Mouse (Mus musculus) forebrain, postnatal 0 days (tissue): Measurements from ENCODE around the gene Plin2. TPM values are rescaled to one million over a fixed set of nuclear protein-coding genes. Genes with fewer than 3 reads are reported as not detected.

Experiments
- ATAC-seq: fragments of 200-750 bp; cut with Nextera tagmentation; 2 replicates; pipeline ENCODE4 v1.8.0; 2017; ENCODE audit warnings: mild to moderate bottlenecking, moderate library complexity
- DNase-seq: peaks from one replicate; pipeline ENCODE4 v3.0.0-alpha.2; 2015
- H3K27ac ChIP-seq: fragments of 300-500 bp; sonication (generic); 2 replicates; pipeline ENCODE4 v1.5.1; 2014; ENCODE audit warnings: low read depth, mild to moderate bottlenecking, antibody characterized with exemption, low read length, moderate library complexity, mixed read lengths
- H3K27me3 ChIP-seq: fragments of 300-500 bp; sonication (generic); 2 replicates; pipeline ENCODE4 v1.6.1; 2014; ENCODE audit warnings: mild to moderate bottlenecking, low read length, mixed read lengths; ENCODE audit not compliant: insufficient read depth
- H3K36me3 ChIP-seq: fragments of 300-500 bp; sonication (generic); 2 replicates; pipeline ENCODE4 v1.6.1; 2014; ENCODE audit warnings: mild to moderate bottlenecking, moderate library complexity; ENCODE audit not compliant: insufficient read depth
- H3K4me1 ChIP-seq: fragments of 300-500 bp; sonication (generic); 2 replicates; pipeline ENCODE4 v1.6.1; 2014; ENCODE audit warnings: antibody characterized with exemption; ENCODE audit not compliant: insufficient read depth
- H3K4me2 ChIP-seq: fragments of 300-500 bp; sonication (generic); 2 replicates; pipeline ENCODE4 v1.6.1; 2014; ENCODE audit warnings: low read depth, mild to moderate bottlenecking, moderate library complexity
- H3K4me3 ChIP-seq: fragments of 300-500 bp; sonication (generic); 2 replicates; pipeline ENCODE4 v1.5.1; 2014; ENCODE audit warnings: low read depth, low read length, mixed read lengths
- H3K9ac ChIP-seq: fragments of 300-500 bp; sonication (generic); 2 replicates; pipeline ENCODE4 v1.6.1; 2014; ENCODE audit warnings: mild to moderate bottlenecking
- H3K9me3 ChIP-seq: fragments of 300-500 bp; sonication (generic); 2 replicates; pipeline ENCODE4 v1.6.1; 2016; ENCODE audit warnings: low read length
- CTCF ChIP-seq: sonication (generic); IDR thresholded peaks from 2 replicates; pipeline ENCODE4 v1.5.1; 2016; ENCODE audit warnings: antibody characterized with exemption, control low read depth, low read depth
- WGBS: fragments of 180-500 bp; shearing (Covaris S2); extraction: QIAGEN DNeasy Blood & Tissue Kit; methylation state at CpG from one replicate; pipeline ENCODE4 v1.1.7; 2014; 5-methylcytosine and 5-hydroxymethylcytosine counted together
- polyA plus RNA-seq: library from polyadenylated mRNA; unstranded; fragments of >200 nt; fragmentation: Nextera tagmentation; extraction: Ambion mirVana; gene quantifications from 2 replicates; pipeline ENCODE4 v1.2.1, GENCODE M21; 2015
- total RNA-seq: library from RNA; depleted of rRNA; stranded (reverse); fragments of >200 nt; gene quantifications from 2 replicates; pipeline ENCODE4 v1.2.3, GENCODE M21; 2014

Gene Plin2
- total and polyA plus RNA-seq, 2 experiments from 2014 or later, result 32.7 to 36.2 TPM

DNA sequence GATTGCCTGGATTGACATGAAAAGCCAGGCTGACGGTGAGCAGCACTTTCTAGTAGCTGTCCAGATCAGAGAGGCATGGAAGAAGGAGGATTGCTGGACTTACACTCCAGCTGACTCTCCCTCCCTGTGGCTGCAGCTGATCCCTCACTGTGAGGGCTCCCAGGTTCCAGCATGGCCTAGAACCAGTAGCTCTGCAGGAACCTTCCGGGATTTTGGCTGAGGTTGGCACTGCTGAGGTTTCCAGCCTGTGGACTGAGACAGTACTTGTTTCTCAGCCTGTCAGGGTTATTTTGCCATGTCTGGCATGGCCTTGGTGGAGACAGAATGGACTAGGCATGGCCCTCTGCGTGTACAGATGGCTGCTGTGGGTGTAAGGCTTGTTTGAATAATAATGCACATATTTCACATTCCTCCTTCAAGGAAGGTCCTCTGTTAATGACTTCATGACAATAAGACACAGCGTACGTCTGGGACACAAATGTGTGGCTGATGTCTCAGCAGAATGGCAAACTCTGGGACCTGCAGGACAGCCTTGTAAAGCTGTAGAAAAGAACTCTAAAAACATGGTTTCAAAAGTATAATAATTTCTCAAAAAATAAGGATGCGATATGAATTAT, 40.3 kb upstream of the Plin2 start:
- no peaks in the 10 kb centered on the region for H3K27me3 ChIP-seq
- H3K36me3 ChIP-seq, result no peaks in the 10 kb centered on the region
- 51% methylated on average over 6 of the region's 6 CpGs for WGBS
- no peak for TF ChIP-seq CTCF
- H3K27ac ChIP-seq, result no peak overlapping the region
- H3K4me1 ChIP-seq, result no peaks in the 10 kb centered on the region
- DNase-seq (no peak), ATAC-seq (no peak)
- no peak overlapping the region for H3K9ac ChIP-seq
- no peak overlapping the region for H3K4me2 ChIP-seq
- H3K9me3 ChIP-seq, result no peaks in the 10 kb centered on the region
- H3K4me3 ChIP-seq, result no peak overlapping the region

DNA sequence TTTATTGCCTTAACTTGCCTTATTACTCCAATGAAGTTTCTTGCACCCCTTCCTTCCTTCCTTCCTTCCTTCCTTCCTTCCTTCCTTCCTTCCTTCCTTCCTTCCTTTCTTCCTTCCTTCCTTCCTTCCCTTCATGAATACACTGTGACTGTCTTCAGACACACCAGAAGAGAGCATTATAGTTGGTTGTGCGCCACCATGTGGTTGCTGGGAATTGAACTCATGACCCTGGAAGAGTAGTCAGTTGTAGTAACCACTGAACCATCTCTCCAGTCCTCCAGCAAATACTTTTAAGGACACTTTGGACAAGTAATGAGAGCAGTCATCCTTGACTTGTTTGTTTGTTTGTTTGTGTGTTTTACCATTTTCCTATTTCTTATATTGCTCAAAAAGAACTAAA, 38.9 kb upstream of the Plin2 start:
- ATAC-seq (no peak), DNase-seq (no peak)
- H3K27ac ChIP-seq, result no peak overlapping the region
- no peaks in the 10 kb centered on the region for H3K36me3 ChIP-seq
- no peaks in the 10 kb centered on the region for H3K27me3 ChIP-seq
- H3K9me3 ChIP-seq, result no peaks in the 10 kb centered on the region
- H3K4me2 ChIP-seq, result no peak overlapping the region
- H3K4me1 ChIP-seq, result no peaks in the 10 kb centered on the region
- 45% methylated on average over 1 of the region's 1 CpGs for WGBS
- H3K4me3 ChIP-seq, result no peak overlapping the region
- no peak for TF ChIP-seq CTCF
- H3K9ac ChIP-seq, result no peak overlapping the region

DNA sequence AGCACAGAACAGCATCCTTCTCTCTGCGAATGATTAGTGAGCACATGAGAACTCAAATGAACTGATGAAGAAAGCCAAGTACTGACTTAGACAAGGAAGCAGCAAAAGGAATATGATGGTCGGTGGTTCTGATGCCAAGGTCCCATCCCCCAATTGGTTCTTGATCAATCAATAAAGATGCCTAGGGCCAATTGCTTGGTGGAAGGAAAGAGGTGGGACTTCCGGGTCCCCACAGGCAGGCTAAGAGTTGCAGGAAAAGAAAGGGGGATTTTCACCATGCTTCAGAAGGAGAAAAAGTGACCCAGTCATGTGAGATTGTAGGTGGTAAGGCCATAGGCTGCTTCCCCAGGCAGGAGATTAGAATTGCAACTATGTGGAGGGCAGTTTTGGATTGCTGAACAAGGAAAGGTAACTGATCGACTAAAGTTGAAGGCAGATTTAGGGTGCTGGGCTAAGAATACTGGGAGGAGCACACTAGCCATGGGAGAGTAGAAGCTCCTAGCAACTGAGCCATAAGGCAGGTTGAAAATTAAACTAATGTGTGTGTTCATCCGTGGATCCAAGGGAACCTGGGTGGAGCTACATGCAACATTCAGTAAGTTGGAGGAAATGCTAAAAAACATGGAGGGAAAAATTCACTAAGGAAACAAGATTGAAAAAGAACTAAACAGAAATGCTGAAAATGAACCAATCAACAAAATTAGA, 29.5 kb upstream of the Plin2 start:
- TF ChIP-seq CTCF, result no peak
- Histone ChIP-seq H3K4me2 (no peak overlapping the region), H3K9ac (no peak overlapping the region), H3K4me3 (no peak overlapping the region), H3K27ac (no peak overlapping the region), H3K4me1 (no peaks in the 10 kb centered on the region), H3K27me3 (no peaks in the 10 kb centered on the region), H3K9me3 (no peaks in the 10 kb centered on the region), H3K36me3 (no peaks in the 10 kb centered on the region)
- 81% methylated on average over 5 of the region's 5 CpGs for WGBS
- no peak for DNase-seq
- ATAC-seq, result no peak

DNA sequence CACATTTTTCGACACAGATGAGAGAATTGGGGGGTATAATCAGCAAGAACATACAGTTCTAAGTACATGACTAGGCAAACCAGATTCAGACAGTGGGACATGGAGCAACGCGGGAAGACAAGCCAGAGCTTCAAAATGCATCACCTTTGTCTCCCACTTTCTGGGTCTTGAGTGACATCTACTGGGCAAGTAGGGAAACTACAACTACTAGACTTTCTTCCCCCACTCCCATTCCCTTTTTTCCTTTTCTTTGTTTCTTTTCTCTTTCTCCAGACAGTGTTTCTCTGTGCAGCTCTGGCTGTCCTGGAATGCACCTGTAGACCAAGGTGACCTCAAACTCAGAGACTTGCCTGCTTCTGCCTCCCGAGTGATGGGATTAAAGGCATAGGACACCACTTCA, 27.0 kb upstream of the Plin2 start:
- Histone ChIP-seq H3K36me3 (no peaks in the 10 kb centered on the region), H3K9ac (no peak overlapping the region), H3K4me1 (no peaks in the 10 kb centered on the region), H3K27me3 (no peaks in the 10 kb centered on the region), H3K9me3 (no peaks in the 10 kb centered on the region), H3K4me2 (no peak overlapping the region), H3K4me3 (no peak overlapping the region), H3K27ac (no peak overlapping the region)
- 8% methylated on average over 4 of the region's 4 CpGs for WGBS
- DNase-seq (peak; percentile 75), ATAC-seq (peak; percentile 87)
- TF ChIP-seq CTCF, result peak; percentile 83

DNA sequence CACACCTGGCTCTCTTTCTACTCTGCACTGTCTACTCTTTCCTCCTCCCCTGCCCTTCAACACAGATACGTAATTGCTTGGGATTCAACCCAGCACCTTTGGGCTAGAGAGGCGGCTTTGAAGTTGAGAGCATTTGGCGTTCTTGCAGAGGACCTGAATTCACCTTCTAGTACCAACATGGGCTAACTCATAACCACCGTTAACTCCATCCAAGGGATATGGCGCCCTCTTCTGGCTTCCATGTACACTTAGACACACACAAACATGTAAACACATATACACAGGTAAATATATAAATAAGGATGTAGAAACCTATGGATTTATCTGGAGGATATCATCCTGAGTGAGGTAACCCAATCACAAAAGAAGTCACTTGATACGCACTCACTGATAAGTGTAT, 25.2 kb upstream of the Plin2 start:
- H3K4me3 ChIP-seq, result no peak overlapping the region
- ATAC-seq (no peak), DNase-seq (no peak)
- no peaks in the 10 kb centered on the region for H3K27me3 ChIP-seq
- no peak overlapping the region for H3K4me2 ChIP-seq
- H3K4me1 ChIP-seq, result no peaks in the 10 kb centered on the region
- TF ChIP-seq CTCF, result peak; percentile 48
- WGBS, result 55% methylated on average over 6 of the region's 6 CpGs
- no peaks in the 10 kb centered on the region for H3K36me3 ChIP-seq
- H3K9ac ChIP-seq, result no peak overlapping the region
- H3K27ac ChIP-seq, result no peak overlapping the region
- no peaks in the 10 kb centered on the region for H3K9me3 ChIP-seq

DNA sequence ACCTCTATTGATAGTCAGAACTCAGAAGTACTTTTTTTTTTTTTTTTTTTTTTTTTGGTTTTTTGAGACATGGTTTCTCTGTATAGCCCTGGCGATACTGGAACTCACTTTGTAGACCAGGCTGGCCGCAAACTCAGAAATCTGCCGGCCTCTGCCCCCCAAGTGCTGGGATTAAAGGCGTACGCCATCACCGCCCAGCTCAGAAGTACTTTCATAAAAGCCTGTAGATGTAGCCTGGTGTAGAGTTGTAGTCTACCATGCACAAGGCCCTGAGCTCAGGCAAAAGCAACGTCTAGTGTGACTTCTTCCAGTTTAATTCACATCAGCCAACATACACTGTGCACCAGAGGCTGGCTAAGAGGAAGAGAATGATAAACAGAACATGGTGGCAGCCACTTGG, 23.1 kb upstream of the Plin2 start:
- H3K9me3 ChIP-seq, result no peaks in the 10 kb centered on the region
- ATAC-seq, result no peak
- H3K9ac ChIP-seq, result no peak overlapping the region
- WGBS, result 88% methylated on average over 7 of the region's 7 CpGs
- no peaks in the 10 kb centered on the region for H3K27me3 ChIP-seq
- no peak overlapping the region for H3K4me3 ChIP-seq
- no peaks in the 10 kb centered on the region for H3K36me3 ChIP-seq
- no peak for TF ChIP-seq CTCF
- no peak for DNase-seq
- H3K4me2 ChIP-seq, result no peak overlapping the region
- H3K27ac ChIP-seq, result no peak overlapping the region
- H3K4me1 ChIP-seq, result no peaks in the 10 kb centered on the region

DNA sequence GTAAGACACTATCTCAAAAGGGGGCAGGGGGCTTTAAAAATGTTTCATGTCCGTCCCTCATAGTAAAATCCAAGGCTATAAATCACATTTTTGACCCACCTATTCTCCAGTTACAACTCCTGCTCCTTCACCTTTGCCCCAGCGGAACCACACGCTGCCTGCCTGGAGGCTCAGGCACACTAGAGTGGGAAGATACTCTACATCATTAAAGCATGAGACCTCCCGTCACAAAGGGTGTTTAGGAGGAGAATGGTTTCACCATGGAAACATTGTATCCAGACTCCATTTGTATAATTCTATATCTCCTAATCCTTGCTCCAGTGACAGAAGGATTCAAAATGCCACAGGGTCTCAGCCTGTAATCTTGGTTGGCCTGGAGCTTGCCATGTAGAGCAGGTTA, 21.4 kb upstream of the Plin2 start:
- no peak overlapping the region for H3K4me3 ChIP-seq
- no peaks in the 10 kb centered on the region for H3K36me3 ChIP-seq
- 83% methylated on average over 4 of the region's 4 CpGs for WGBS
- DNase-seq, result no peak
- no peak overlapping the region for H3K4me2 ChIP-seq
- H3K27me3 ChIP-seq, result no peaks in the 10 kb centered on the region
- no peak for TF ChIP-seq CTCF
- no peak for ATAC-seq
- H3K9ac ChIP-seq, result no peak overlapping the region
- H3K9me3 ChIP-seq, result no peaks in the 10 kb centered on the region
- H3K27ac ChIP-seq, result no peak overlapping the region
- H3K4me1 ChIP-seq, result no peaks in the 10 kb centered on the region
